Mouse (Mus musculus) limb, embryonic 14.5 days (tissue): ENCODE data around the gene Atp13a5. TPM values are rescaled to one million over a fixed set of nuclear protein-coding genes. Genes with fewer than 3 reads are reported as not detected.

Experiments used
- ATAC-seq: fragments of 200-750 bp; cut with Nextera tagmentation; 2 replicates; pipeline ENCODE4 v1.8.0; 2017; ENCODE audit warnings: low read depth, moderate number of reproducible peaks, moderate TSS enrichment; ENCODE audit not compliant: low FRiP score
- DNase-seq: peaks from one replicate; pipeline ENCODE4 v3.0.0-alpha.2; 2015; ENCODE audit warnings: low spot score
- H3K27ac ChIP-seq: fragments of 300-500 bp; sonication (generic); replicated peaks from 2 replicates; pipeline ENCODE4 v1.5.1; 2014; ENCODE audit warnings: low read depth, mild to moderate bottlenecking, low read length, moderate library complexity, mixed read lengths
- H3K27me3 ChIP-seq: fragments of 300-500 bp; sonication (generic); 2 replicates; pipeline ENCODE4 v1.6.1; 2014; ENCODE audit warnings: low read length, mixed read lengths; ENCODE audit not compliant: control insufficient read depth, insufficient read depth
- H3K36me3 ChIP-seq: fragments of 300-500 bp; sonication (generic); 2 replicates; pipeline ENCODE4 v1.6.1; 2014; ENCODE audit warnings: mild to moderate bottlenecking, low read length, moderate library complexity, mixed read lengths; ENCODE audit not compliant: control insufficient read depth, insufficient read depth
- H3K4me1 ChIP-seq: fragments of 300-500 bp; sonication (generic); 2 replicates; pipeline ENCODE4 v1.6.1; 2014; ENCODE audit warnings: antibody characterized with exemption, low read length, mixed read lengths; ENCODE audit not compliant: control insufficient read depth, insufficient read depth
- H3K4me2 ChIP-seq: fragments of 300-500 bp; sonication (generic); replicated peaks from 2 replicates; pipeline ENCODE4 v1.6.1; 2014; ENCODE audit warnings: low read depth, mild to moderate bottlenecking, low read length, moderate library complexity; ENCODE audit not compliant: severe bottlenecking
- H3K4me3 ChIP-seq: fragments of 300-500 bp; sonication (generic); replicated peaks from 2 replicates; pipeline ENCODE4 v1.5.1; 2014; ENCODE audit warnings: low read length
- H3K9ac ChIP-seq: fragments of 300-500 bp; sonication (generic); 2 replicates; pipeline ENCODE4 v1.6.1; 2014; ENCODE audit warnings: mild to moderate bottlenecking, low read depth, low read length, moderate library complexity; ENCODE audit not compliant: severe bottlenecking
- H3K9me3 ChIP-seq: fragments of 300-500 bp; sonication (generic); 2 replicates; pipeline ENCODE4 v1.6.1; 2016; ENCODE audit warnings: low read length; ENCODE audit not compliant: control insufficient read depth
- POLR2A ChIP-seq: fragments of 200-500 bp; IDR thresholded peaks from 2 replicates; pipeline ENCODE4 v1.8.0; 2012; ENCODE audit warnings: inconsistent platforms, mild to moderate bottlenecking, moderate library complexity, borderline replicate concordance; ENCODE audit not compliant: insufficient read depth, insufficient read length; ENCODE audit errors: extremely low read depth
- WGBS: fragments of 180-500 bp; shearing (Covaris S2); extraction: QIAGEN DNeasy Blood & Tissue Kit; methylation state at CpG from one replicate; pipeline ENCODE4 v1.1.7; 2014; 5-methylcytosine and 5-hydroxymethylcytosine counted together
- polyA plus RNA-seq, 2 experiments: library from polyadenylated mRNA; depleted of rRNA in 1 of 2; stranded (reverse) in 1 of 2; unstranded in 1 of 2; fragments of >200 nt; fragmentation: Nextera tagmentation in 1 of 2; extraction: Ambion mirVana in 1 of 2; gene quantifications; 2 replicates each; pipeline versions ENCODE4 v1.2.1 to v1.2.3; 2012 to 2014

The Atp13a5 gene
- polyA plus RNA-seq, 2 experiments, result 0.34 to 0.49 TPM

DNA sequence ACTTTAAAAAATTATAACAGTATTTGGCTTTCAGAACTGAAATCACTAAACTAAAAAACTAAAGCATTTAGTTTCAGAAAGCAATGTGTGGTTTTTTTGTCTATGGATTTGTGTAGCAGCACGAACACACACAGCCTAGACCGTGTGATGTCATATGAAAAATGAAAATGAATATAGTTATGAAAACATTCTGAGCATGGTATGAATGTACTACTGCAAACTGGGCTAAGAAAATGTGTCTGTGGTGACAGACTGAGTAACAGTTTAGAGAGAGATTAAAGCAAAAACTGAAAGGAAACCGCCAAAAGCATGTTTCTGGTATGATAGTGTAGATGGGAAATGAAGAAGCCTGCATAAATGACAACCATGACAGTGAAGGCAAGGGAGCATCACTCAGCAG, 57.8 kb downstream of the Atp13a5 start:
- no peak overlapping the region for H3K9ac ChIP-seq
- WGBS, result 84% methylated on average over 3 of the region's 3 CpGs
- H3K4me1 ChIP-seq, result no peaks in the 10 kb centered on the region
- no peak for TF ChIP-seq POLR2A
- H3K4me3 ChIP-seq, result no peak overlapping the region
- no peaks in the 10 kb centered on the region for H3K36me3 ChIP-seq
- H3K27ac ChIP-seq, result no peak overlapping the region
- DNase-seq (no peak), ATAC-seq (no peak)
- H3K4me2 ChIP-seq, result no peak overlapping the region
- no peaks in the 10 kb centered on the region for H3K27me3 ChIP-seq
- H3K9me3 ChIP-seq, result no peaks in the 10 kb centered on the region

DNA sequence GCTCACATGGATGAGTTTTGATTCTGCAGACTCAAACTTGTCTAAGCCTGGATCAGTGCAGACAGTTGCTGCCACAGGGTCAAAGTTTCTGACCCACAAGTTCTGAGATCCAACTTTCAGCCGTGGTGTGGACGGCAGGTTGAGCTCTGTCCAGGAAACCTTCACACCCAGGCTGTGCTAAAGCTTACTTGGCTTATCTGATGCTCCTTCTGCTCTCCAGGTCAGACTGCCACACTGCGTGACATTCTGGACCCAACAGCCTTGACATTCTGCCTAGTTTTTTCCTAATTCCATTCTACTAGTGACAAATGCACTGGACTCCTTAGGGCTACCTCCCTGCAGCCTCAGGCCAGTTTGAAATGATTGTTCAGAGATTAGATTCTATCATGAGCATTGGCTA, 63.1 kb downstream of the Atp13a5 start:
- no peak for TF ChIP-seq POLR2A
- Histone ChIP-seq H3K27me3 (no peaks in the 10 kb centered on the region), H3K36me3 (no peaks in the 10 kb centered on the region), H3K4me1 (no peaks in the 10 kb centered on the region), H3K9ac (no peak overlapping the region), H3K27ac (no peak overlapping the region), H3K4me2 (no peak overlapping the region), H3K4me3 (no peak overlapping the region), H3K9me3 (no peaks in the 10 kb centered on the region)
- ATAC-seq (no peak), DNase-seq (no peak)
- WGBS, result 84% methylated on average over 3 of the region's 3 CpGs

GRCm38 (mm10) chr16:29314991-29315390, 63.5 kb downstream of the Atp13a5 start:
- WGBS, result 79% methylated on average over 3 of the region's 3 CpGs
- H3K4me3 ChIP-seq, result no peak overlapping the region
- H3K27me3 ChIP-seq, result no peaks in the 10 kb centered on the region
- TF ChIP-seq POLR2A, result no peak
- DNase-seq (no peak), ATAC-seq (no peak)
- no peak overlapping the region for H3K9ac ChIP-seq
- no peaks in the 10 kb centered on the region for H3K36me3 ChIP-seq
- no peak overlapping the region for H3K4me2 ChIP-seq
- H3K9me3 ChIP-seq, result no peaks in the 10 kb centered on the region
- H3K4me1 ChIP-seq, result no peaks in the 10 kb centered on the region
- H3K27ac ChIP-seq, result no peak overlapping the region

DNA sequence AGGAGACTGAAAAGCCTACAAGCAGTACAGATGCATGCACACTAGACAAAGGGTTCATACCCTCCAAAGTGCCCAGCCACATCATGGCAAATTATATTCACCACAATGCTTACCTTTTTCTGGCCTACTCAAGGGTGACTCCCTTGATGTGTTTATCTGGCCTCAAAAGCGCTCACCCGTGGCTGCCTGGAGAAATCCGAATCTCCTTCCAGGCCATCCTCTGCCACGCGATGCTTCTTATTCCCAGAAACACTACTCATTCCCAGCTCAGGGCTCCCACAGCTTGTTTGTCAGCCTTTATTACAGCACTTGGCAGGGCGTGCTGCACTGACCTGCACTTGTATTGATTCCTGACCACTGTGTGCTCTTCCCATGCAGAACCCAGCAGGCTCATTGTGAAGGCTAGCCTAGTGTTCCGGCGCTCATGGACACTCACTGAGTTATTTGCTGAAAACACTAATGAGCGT, 80.9 kb downstream of the Atp13a5 start:
- H3K9ac ChIP-seq, result no peak overlapping the region
- H3K27me3 ChIP-seq, result no peaks in the 10 kb centered on the region
- DNase-seq, result no peak
- no peak for TF ChIP-seq POLR2A
- H3K27ac ChIP-seq, result no peak overlapping the region
- no peaks in the 10 kb centered on the region for H3K9me3 ChIP-seq
- WGBS, result 69% methylated on average over 9 of the region's 9 CpGs
- no peak for ATAC-seq
- H3K4me1 ChIP-seq, result peaks cover 8% of the 10 kb centered on the region; the same call in 1 of the 2 replicates
- H3K4me2 ChIP-seq, result no peak overlapping the region
- H3K4me3 ChIP-seq, result no peak overlapping the region
- no peaks in the 10 kb centered on the region for H3K36me3 ChIP-seq

DNA sequence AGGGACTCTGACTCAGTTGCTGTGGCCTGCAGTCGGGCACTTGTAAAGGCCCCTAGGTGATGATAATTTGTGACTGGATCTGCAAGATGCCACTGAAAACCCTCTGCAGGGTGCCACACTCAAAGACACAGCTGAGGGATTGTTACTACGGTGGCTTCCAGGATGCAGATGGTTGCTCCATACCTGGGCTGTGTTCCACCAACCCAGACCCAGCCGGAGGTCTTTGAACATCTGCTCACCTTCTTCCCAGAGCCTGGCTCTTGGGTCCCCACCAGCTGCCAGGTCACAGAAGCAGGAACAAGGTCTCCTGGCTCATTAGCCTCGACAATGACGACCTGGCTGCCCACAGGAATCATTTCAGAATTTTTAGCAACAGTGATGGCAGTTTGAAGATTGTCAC, 97.8 kb downstream of the Atp13a5 start:
- Histone ChIP-seq H3K4me2 (no peak overlapping the region), H3K4me3 (no peak overlapping the region), H3K9me3 (no peaks in the 10 kb centered on the region), H3K27ac (no peak overlapping the region), H3K9ac (no peak overlapping the region), H3K4me1 (no peaks in the 10 kb centered on the region), H3K36me3 (no peaks in the 10 kb centered on the region), H3K27me3 (no peaks in the 10 kb centered on the region)
- DNase-seq (no peak), ATAC-seq (no peak)
- TF ChIP-seq POLR2A, result no peak
- 62% methylated on average over 5 of the region's 5 CpGs for WGBS

GRCm38 (mm10) chr16:29254325-29254724, 124.2 kb downstream of the Atp13a5 start:
- 88% methylated on average over 4 of the region's 4 CpGs for WGBS
- no peak for ATAC-seq

More at GRCm38 (mm10) chr16:29254325-29254724, 124.2 kb downstream of the Atp13a5 start:
- no peaks in the 10 kb centered on the region for H3K36me3 ChIP-seq
- H3K9ac ChIP-seq, result no peak overlapping the region
- H3K4me1 ChIP-seq, result no peaks in the 10 kb centered on the region
- no peak for TF ChIP-seq POLR2A
- no peak for DNase-seq
- no peak overlapping the region for H3K4me3 ChIP-seq
- H3K4me2 ChIP-seq, result no peak overlapping the region
- no peak overlapping the region for H3K27ac ChIP-seq
- H3K9me3 ChIP-seq, result peaks cover 5% of the 10 kb centered on the region; the same call in 1 of the 2 replicates
- H3K27me3 ChIP-seq, result no peaks in the 10 kb centered on the region
